Mouse (Mus musculus) monocyte, adult 5-6 weeks (primary cell): Measurements from ENCODE around the gene Mpv17l2. TPM values are rescaled to one million over a fixed set of nuclear protein-coding genes. Genes with fewer than 3 reads are reported as not detected.
A peak's percentile ranks its signal among the peaks of the same experiment; 100 is the strongest.

Experiments
- ATAC-seq: fragments of 153-309, 156-312 bp; replicated peaks from 2 replicates; pipeline ENCODE4 v1.8.0; 2017; ENCODE audit warnings: mild to moderate bottlenecking; ENCODE audit not compliant: low TSS enrichment, insufficient number of reproducible peaks, severe bottlenecking, poor library complexity, low FRiP score
- total RNA-seq: library from RNA; stranded (forward); fragments of 200-1000, 200-491, 200-594 nt; gene quantifications from 3 replicates; pipeline ENCODE4 v1.2.3, GENCODE M21; 2017

Mpv17l2 gene
- 2.0 to 11.3 TPM (median 4.8 TPM) in 3 replicates for total RNA-seq

- ATAC-seq, result peak; percentile 84
These were observed at the start of gene Mpv17l2 for GRCm38 (mm10) chr8:70760775-70761406. Mpv17l2 (minus strand) TSS chr8:70760946.

GRCm38 (mm10) chr8:70808955-70809701 lies 48.4 kb upstream of the Mpv17l2 start:
- ATAC-seq, result no peak

GRCm38 (mm10) chr8:70808239-70808638 lies 47.5 kb upstream of the Mpv17l2 start, which contains the start of gene Il12rb1:
Il12rb1 (plus strand) TSS chr8:70808449.
- ATAC-seq, result no peak

GRCm38 (mm10) chr8:70807304-70807703 lies 46.6 kb upstream of the Mpv17l2 start:
- ATAC-seq, result no peak

- peak; percentile 61 for ATAC-seq
These were observed 45.8 kb upstream of the Mpv17l2 start for GRCm38 (mm10) chr8:70806541-70806940.

- peak; percentile 71 for ATAC-seq
These were observed 43.9 kb upstream of the Mpv17l2 start, which contains the start of gene Mast3 for GRCm38 (mm10) chr8:70804481-70805206. Mast3 (minus strand) TSS chr8:70805054.

- ATAC-seq, result peak; percentile 44
These were observed 43.2 kb upstream of the Mpv17l2 start for GRCm38 (mm10) chr8:70803761-70804480.

GRCm38 (mm10) chr8:70802786-70803510 lies 42.2 kb upstream of the Mpv17l2 start:
- no peak for ATAC-seq

- ATAC-seq, result no peak
These were observed 41.1 kb upstream of the Mpv17l2 start for GRCm38 (mm10) chr8:70801830-70802229.

GRCm38 (mm10) chr8:70801156-70801555 lies 40.4 kb upstream of the Mpv17l2 start:
- no peak for ATAC-seq

- no peak for ATAC-seq
These were observed 39.9 kb upstream of the Mpv17l2 start for GRCm38 (mm10) chr8:70800648-70801047.

- ATAC-seq, result no peak
These were observed 37.5 kb upstream of the Mpv17l2 start for GRCm38 (mm10) chr8:70798281-70798680.

- ATAC-seq, result peak; percentile 39
These were observed 36.6 kb upstream of the Mpv17l2 start for GRCm38 (mm10) chr8:70797081-70798070.

GRCm38 (mm10) chr8:70796403-70797080 lies 35.8 kb upstream of the Mpv17l2 start:
- no peak for ATAC-seq

- no peak for ATAC-seq
These were observed 34.6 kb upstream of the Mpv17l2 start for GRCm38 (mm10) chr8:70795370-70795769.

GRCm38 (mm10) chr8:70794215-70794614 lies 33.5 kb upstream of the Mpv17l2 start:
- no peak for ATAC-seq

- ATAC-seq, result peak; percentile 14
These were observed 32.0 kb upstream of the Mpv17l2 start for GRCm38 (mm10) chr8:70792700-70793099.
